Mouse (Mus musculus) MEL (cell line): ENCODE measurements around the gene Nrxn3. TPM values are rescaled to one million over a fixed set of nuclear protein-coding genes. Genes with fewer than 3 reads are reported as not detected.

ENCODE experiments used
- DNase-seq: peaks from one replicate; pipeline ENCODE4 v3.0.0; 2011; ENCODE audit warnings: low read depth, low spot score
- H3K27ac ChIP-seq: 2 replicates; pipeline ENCODE4 v1.5.1; 2012; ENCODE audit warnings: low read depth, mild to moderate bottlenecking, control low read depth, low read length, moderate library complexity; ENCODE audit not compliant: control insufficient read depth
- H3K27me3 ChIP-seq, 2 experiments: fragments of 150-350 bp in 1 of 2; sonication (generic) in 1 of 2; 2 replicates each; pipeline ENCODE4 v1.6.1; 2012; ENCODE audit warnings: low read length in 2 of 2, mild to moderate bottlenecking in 2 of 2, improper control_type of control experiment in 1 of 2, moderate library complexity in 1 of 2; ENCODE audit not compliant: insufficient read depth in 2 of 2, control insufficient read depth in 1 of 2
- H3K36me3 ChIP-seq, 2 experiments: 2 replicates each; pipeline ENCODE4 v1.6.1; 2012 to 2014; ENCODE audit warnings: low read length in 2 of 2, improper control_type of control experiment in 1 of 2, inconsistent platforms in 1 of 2, mild to moderate bottlenecking in 1 of 2; ENCODE audit not compliant: insufficient read depth in 2 of 2, control insufficient read depth in 1 of 2
- H3K4me1 ChIP-seq, 2 experiments: fragments of 150-350 bp in 1 of 2; sonication (generic) in 1 of 2; 2 replicates each; pipeline ENCODE4 v1.6.1; 2012; ENCODE audit warnings: low read length in 2 of 2, improper control_type of control experiment in 1 of 2, mild to moderate bottlenecking in 1 of 2; ENCODE audit not compliant: insufficient read depth in 2 of 2, control insufficient read depth in 1 of 2
- H3K4me3 ChIP-seq, 2 experiments: fragments of 150-350 bp in 1 of 2; sonication (generic) in 1 of 2; 2 replicates each; pipeline ENCODE4 v1.5.1; 2012; ENCODE audit warnings: low read depth in 2 of 2, low read length in 2 of 2, mild to moderate bottlenecking in 2 of 2, moderate library complexity in 2 of 2, control low read depth in 1 of 2, improper control_type of control experiment in 1 of 2; ENCODE audit not compliant: control insufficient read depth in 1 of 2, insufficient read depth in 1 of 2
- H3K79me2 ChIP-seq: 2 replicates; pipeline ENCODE4 v1.6.1; 2012; ENCODE audit warnings: mild to moderate bottlenecking, low read length, moderate library complexity; ENCODE audit not compliant: control insufficient read depth, poor library complexity, insufficient read depth
- H3K9ac ChIP-seq: 2 replicates; pipeline ENCODE4 v1.6.1; 2012; ENCODE audit warnings: low read depth, mild to moderate bottlenecking, control low read depth, low read length, moderate library complexity; ENCODE audit not compliant: control insufficient read depth, poor library complexity, severe bottlenecking
- H3K9me3 ChIP-seq: fragments of 150-350 bp; sonication (generic); replicated peaks from 2 replicates; pipeline ENCODE4 v1.6.1; 2012; ENCODE audit warnings: mild to moderate bottlenecking, low read length, improper control_type of control experiment, moderate library complexity; ENCODE audit not compliant: insufficient read depth
- BHLHE40 ChIP-seq: IDR thresholded peaks from 2 replicates; pipeline ENCODE4 v1.6.1; 2012; ENCODE audit warnings: low read depth, mild to moderate bottlenecking, inconsistent platforms, low read length, improper control_type of control experiment, borderline replicate concordance
- CHD2 ChIP-seq: IDR thresholded peaks from 2 replicates; pipeline ENCODE4 v1.6.1; 2011; ENCODE audit warnings: low read length, improper control_type of control experiment
- E2F4 ChIP-seq: IDR thresholded peaks from 2 replicates; pipeline ENCODE4 v1.6.1; 2011; ENCODE audit warnings: low read depth, low read length, improper control_type of control experiment, borderline replicate concordance
- EP300 ChIP-seq, 2 experiments: IDR thresholded peaks; 2 replicates each; pipeline ENCODE4 v1.6.1; 2011; ENCODE audit warnings: improper control_type of control experiment in 2 of 2, low read length in 2 of 2, low read depth in 1 of 2, mild to moderate bottlenecking in 1 of 2
- GATA1 ChIP-seq: IDR thresholded peaks from 2 replicates; pipeline ENCODE4 v1.6.1; 2011; ENCODE audit warnings: low read depth, low read length, improper control_type of control experiment
- HCFC1 ChIP-seq: IDR thresholded peaks from 2 replicates; pipeline ENCODE4 v1.6.1; 2012; ENCODE audit warnings: low read depth, mild to moderate bottlenecking, inconsistent platforms, low read length, improper control_type of control experiment, moderate library complexity
- JUND ChIP-seq: IDR thresholded peaks from 2 replicates; pipeline ENCODE4 v1.6.1; 2011; ENCODE audit warnings: low read depth, mild to moderate bottlenecking, improper control_type of control experiment, low read length
- KAT2A ChIP-seq: conservative IDR thresholded peaks from 2 replicates; pipeline ENCODE4 v1.6.1; 2012; ENCODE audit warnings: low read depth, low read length, improper control_type of control experiment, inconsistent platforms
- MAFK ChIP-seq: IDR thresholded peaks from 2 replicates; pipeline ENCODE4 v1.6.1; 2011; ENCODE audit warnings: low read depth, mild to moderate bottlenecking, low read length, improper control_type of control experiment, borderline replicate concordance
- MEF2A ChIP-seq: IDR thresholded peaks from 2 replicates; pipeline ENCODE4 v1.6.1; 2014; ENCODE audit warnings: low read depth, mild to moderate bottlenecking, inconsistent platforms, low read length, improper control_type of control experiment; ENCODE audit not compliant: poor library complexity, insufficient replicate concordance, severe bottlenecking; ENCODE audit errors: extremely low read depth
- MXI1 ChIP-seq: IDR thresholded peaks from 2 replicates; pipeline ENCODE4 v1.6.1; 2011; ENCODE audit warnings: mild to moderate bottlenecking, low read depth, low read length, improper control_type of control experiment
- MYC ChIP-seq: IDR thresholded peaks from 2 replicates; pipeline ENCODE4 v1.6.1; 2011; ENCODE audit warnings: low read depth, mild to moderate bottlenecking, low read length, improper control_type of control experiment, moderate library complexity
- NELFE ChIP-seq: IDR thresholded peaks from 2 replicates; pipeline ENCODE4 v1.6.1; 2011; ENCODE audit warnings: low read depth, low read length, improper control_type of control experiment
- NRF1 ChIP-seq: IDR thresholded peaks from 2 replicates; pipeline ENCODE4 v1.6.1; 2014; ENCODE audit warnings: low read depth, mild to moderate bottlenecking, inconsistent platforms, low read length, improper control_type of control experiment, moderate library complexity; ENCODE audit not compliant: poor library complexity, insufficient read depth, severe bottlenecking
- POLR2AphosphoS2 ChIP-seq: IDR thresholded peaks from 2 replicates; pipeline ENCODE4 v1.6.1; 2011; ENCODE audit warnings: low read length, improper control_type of control experiment
- POLR2AphosphoS5 ChIP-seq: IDR thresholded peaks from 2 replicates; pipeline ENCODE4 v1.6.1; 2012; ENCODE audit warnings: low read depth, borderline replicate concordance, mild to moderate bottlenecking, inconsistent platforms, low read length, moderate library complexity, mixed read lengths
- RAD21 ChIP-seq: IDR thresholded peaks from 2 replicates; pipeline ENCODE4 v1.6.1; 2011; ENCODE audit warnings: mild to moderate bottlenecking, low read depth, low read length, improper control_type of control experiment
- RCOR1 ChIP-seq: IDR thresholded peaks from 2 replicates; pipeline ENCODE4 v1.6.1; 2012; ENCODE audit warnings: low read depth, mild to moderate bottlenecking, inconsistent platforms, low read length, improper control_type of control experiment
- SIN3A ChIP-seq: IDR thresholded peaks from 2 replicates; pipeline ENCODE4 v1.6.1; 2012; ENCODE audit warnings: low read length, improper control_type of control experiment, inconsistent platforms
- TCF12 ChIP-seq: IDR thresholded peaks from 2 replicates; pipeline ENCODE4 v1.6.1; 2014; ENCODE audit warnings: low read depth, mild to moderate bottlenecking, inconsistent platforms, low read length, improper control_type of control experiment, moderate library complexity
- ZC3H11A ChIP-seq: IDR thresholded peaks from 2 replicates; pipeline ENCODE4 v1.6.1; 2012; ENCODE audit warnings: low read depth, mild to moderate bottlenecking, inconsistent platforms, low read length, improper control_type of control experiment
- ZNF384 ChIP-seq: IDR thresholded peaks from 2 replicates; pipeline ENCODE4 v1.6.1; 2012; ENCODE audit warnings: low read depth, mild to moderate bottlenecking, inconsistent platforms, low read length, improper control_type of control experiment
- polyA plus RNA-seq, 2 experiments: library from polyadenylated mRNA; stranded (reverse) in 1 of 2; unstranded in 1 of 2; fragments of >175 nt in 1 of 2; fragments of >200 nt in 1 of 2; gene quantifications; 2 replicates each; pipeline versions ENCODE4 v1.2.1 to v1.2.4; 2012; ENCODE audit warnings: low replicate concordance in 2 of 2, low read depth in 1 of 2; ENCODE audit not compliant: insufficient read length in 2 of 2, insufficient read depth in 1 of 2, missing spikeins in 1 of 2
- total RNA-seq: library from RNA; depleted of rRNA; stranded (reverse); fragments of 300-350 nt; gene quantifications from 2 replicates; pipeline ENCODE4 v1.2.3, GENCODE M21; 2012

Nrxn3 gene
- total and polyA plus RNA-seq, 3 experiments = not detected

DNA sequence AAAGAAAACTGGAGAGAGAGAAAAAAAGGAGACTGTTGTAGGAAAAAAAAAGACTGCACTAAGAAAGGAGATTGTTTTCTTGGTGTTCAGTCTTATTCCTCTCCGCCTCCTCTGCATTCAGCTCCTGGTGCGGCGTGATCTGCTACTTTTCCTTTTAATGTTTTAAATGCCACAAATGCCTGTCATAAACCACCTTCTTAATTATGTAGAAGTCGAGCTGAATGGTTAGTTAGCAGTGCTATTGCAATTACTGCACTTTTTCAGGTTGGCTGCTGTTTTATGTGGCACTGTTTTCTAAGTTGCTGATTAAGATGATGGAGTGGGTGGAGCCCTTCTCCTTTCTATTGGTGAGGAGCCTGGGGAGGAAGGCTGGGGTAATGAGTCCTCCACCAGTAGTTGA lies 1131.7 kb downstream of the Nrxn3 start:
- H3K4me1 ChIP-seq = no peaks in the 10 kb centered on the region
- H3K36me3 ChIP-seq = no peaks in the 10 kb centered on the region
- H3K9me3 ChIP-seq = no peaks in the 10 kb centered on the region
- H3K79me2 ChIP-seq = no peaks in the 10 kb centered on the region
- H3K27ac ChIP-seq = no peak overlapping the region
- DNase-seq = no peak
- no peak overlapping the region for H3K4me3 ChIP-seq
- TF ChIP-seq RAD21 (no peak), SIN3A (no peak), ZNF384 (no peak), MAFK (no peak), NRF1 (no peak), POLR2AphosphoS2 (no peak), RCOR1 (no peak), GATA1 (no peak), E2F4 (no peak)
- H3K27me3 ChIP-seq = no peaks in the 10 kb centered on the region
- H3K9ac ChIP-seq = no peak overlapping the region

- no peak for TF ChIP-seq NRF1
- no peak for TF ChIP-seq MYC
- no peak for TF ChIP-seq JUND
- no peak for TF ChIP-seq POLR2AphosphoS2
- no peak for TF ChIP-seq HCFC1
- TF ChIP-seq BHLHE40 = no peak
- TF ChIP-seq RCOR1 = no peak
- TF ChIP-seq POLR2AphosphoS5 = no peak
- TF ChIP-seq RAD21 = no peak
- TF ChIP-seq MEF2A = no peak
- no peak for TF ChIP-seq ZC3H11A
- TF ChIP-seq TCF12 = no peak
- no peak for TF ChIP-seq NELFE
- no peak for TF ChIP-seq CHD2
- no peak for TF ChIP-seq EP300 (IDR thresholded peaks at IDR 0.05; ENCODE audit: low read depth in 1 of 2, low read length in 2 of 2)
- TF ChIP-seq KAT2A = no peak
- no peak for TF ChIP-seq MXI1
- no peak for TF ChIP-seq ZNF384
These were observed 1144.4 kb downstream of the Nrxn3 start for GRCm38 (mm10) chr12:89867124-89867523.

More at GRCm38 (mm10) chr12:89867124-89867523, 1144.4 kb downstream of the Nrxn3 start:
- Histone ChIP-seq H3K9ac (no peak overlapping the region), H3K79me2 (no peaks in the 10 kb centered on the region), H3K4me1 (no peaks in the 10 kb centered on the region), H3K27me3 (no peaks in the 10 kb centered on the region), H3K4me3 (no peak overlapping the region), H3K9me3 (no peaks in the 10 kb centered on the region), H3K36me3 (no peaks in the 10 kb centered on the region), H3K27ac (no peak overlapping the region)
- no peak for DNase-seq
